Mouse (Mus musculus) large intestine, adult 2 months (tissue): ENCODE data around the gene Cdan1. TPM values are rescaled to one million over a fixed set of nuclear protein-coding genes. Genes with fewer than 3 reads are reported as not detected.

ENCODE experiments used
- DNase-seq: peaks from one replicate; pipeline ENCODE4 v3.0.0-alpha.2; 2012; ENCODE audit warnings: low read depth, low spot score
- WGBS: fragments of 180-500 bp; shearing (Covaris S2); methylation state at CpG from one replicate; pipeline ENCODE4 v1.1.7; 2018; 5-methylcytosine and 5-hydroxymethylcytosine counted together
- polyA plus RNA-seq: library from polyadenylated mRNA; depleted of rRNA; stranded (reverse); fragments of >200 nt; gene quantifications from 2 replicates; pipeline ENCODE4 v1.2.3, GENCODE M21; 2012; rRNA removed

Cdan1 gene
- polyA plus RNA-seq: 9.2 and 18.0 TPM in 2 replicates

DNA sequence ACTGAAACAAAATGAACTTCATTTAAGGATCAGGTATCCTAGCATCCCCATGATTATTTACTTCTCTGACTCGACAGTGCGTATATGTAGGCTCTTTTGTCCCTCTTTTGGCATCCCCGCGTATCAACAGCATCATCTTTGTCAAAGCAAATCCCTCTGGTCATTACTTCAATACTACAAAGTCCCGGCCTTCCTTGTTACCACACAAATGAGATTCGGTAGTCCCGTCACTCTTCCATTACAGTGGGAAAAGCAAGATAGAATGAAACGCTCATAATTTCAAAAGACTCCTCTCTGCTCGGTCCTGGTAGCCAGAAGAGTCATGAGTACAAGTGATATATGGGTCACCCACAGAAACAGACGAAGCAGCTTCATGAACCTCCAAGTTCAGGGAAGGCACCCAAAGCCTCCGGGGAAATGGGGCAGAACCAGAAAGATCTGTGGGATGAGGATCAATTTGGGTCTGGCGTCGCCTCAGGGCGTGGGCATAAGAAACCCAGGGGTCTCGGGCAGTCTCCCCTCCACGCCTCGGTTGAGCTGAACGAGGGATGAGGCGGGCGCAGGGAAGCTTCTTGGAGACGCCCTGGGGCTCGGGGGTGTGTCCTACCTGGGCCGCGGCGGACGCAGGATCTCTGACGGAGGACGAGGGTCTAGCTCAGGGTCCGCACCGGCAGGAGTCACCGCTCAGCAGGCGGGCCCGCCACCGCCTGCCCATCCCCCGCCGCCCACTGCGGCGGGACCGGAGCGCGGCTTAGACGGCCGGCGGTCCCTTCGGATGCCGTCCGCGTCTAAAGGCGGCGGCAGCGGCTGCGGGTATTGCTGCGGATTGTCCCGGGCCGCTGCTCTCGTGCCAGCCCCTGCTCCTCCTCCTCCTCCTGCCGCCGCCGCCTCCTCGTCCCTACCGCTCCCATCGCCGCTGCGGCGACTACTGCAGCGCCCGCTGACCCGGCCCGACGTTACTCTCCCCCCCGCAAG lies at the start of gene Cdan1:
Cdan1 (minus strand) TSS at position 680 of the 975 bp plus-strand sequence.
- no peak for DNase-seq
- WGBS: 1% methylated on average over 70 of the region's 71 CpGs

DNA sequence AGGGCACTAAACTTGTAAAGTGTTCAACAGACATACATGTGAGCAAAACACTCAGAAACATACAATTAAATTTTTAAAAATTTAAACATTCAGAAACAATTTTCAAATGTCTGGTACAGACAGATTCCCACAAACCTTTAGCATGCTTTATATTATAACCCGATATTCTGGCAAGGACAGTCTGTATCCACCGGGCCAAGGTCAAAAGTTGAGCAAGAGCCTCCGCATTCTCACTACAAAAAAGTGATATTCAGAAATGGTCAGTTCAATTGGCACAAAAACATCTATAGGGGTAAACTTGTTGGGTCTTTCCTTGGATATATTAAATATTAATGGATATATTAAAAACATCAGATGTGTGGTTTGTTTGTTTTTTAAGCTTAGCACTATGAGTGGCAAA lies 46.4 kb upstream of the Cdan1 start:
- WGBS: 96% methylated on average over 3 of the region's 3 CpGs
- no peak for DNase-seq

DNA sequence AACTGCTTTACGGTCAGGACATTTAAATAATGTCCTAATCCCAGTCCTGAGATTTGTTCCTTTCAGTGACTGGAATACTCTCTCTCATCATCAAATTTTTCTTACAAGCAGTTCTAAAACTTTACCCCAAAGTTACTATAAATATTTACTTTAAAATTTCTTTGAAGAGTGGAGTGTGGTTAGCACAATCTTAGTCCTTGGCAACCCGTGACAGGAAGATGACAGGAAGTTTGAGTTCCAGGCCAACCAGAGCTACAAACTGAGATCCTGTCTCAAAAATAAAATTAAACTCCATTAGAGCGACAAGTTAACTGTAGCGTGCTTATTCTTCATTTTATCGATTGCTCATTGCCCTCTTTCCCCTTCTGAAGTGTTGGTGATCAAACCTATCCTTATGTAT lies 37.7 kb upstream of the Cdan1 start:
- WGBS: 81% methylated on average over 5 of the region's 5 CpGs
- DNase-seq: no peak

DNA sequence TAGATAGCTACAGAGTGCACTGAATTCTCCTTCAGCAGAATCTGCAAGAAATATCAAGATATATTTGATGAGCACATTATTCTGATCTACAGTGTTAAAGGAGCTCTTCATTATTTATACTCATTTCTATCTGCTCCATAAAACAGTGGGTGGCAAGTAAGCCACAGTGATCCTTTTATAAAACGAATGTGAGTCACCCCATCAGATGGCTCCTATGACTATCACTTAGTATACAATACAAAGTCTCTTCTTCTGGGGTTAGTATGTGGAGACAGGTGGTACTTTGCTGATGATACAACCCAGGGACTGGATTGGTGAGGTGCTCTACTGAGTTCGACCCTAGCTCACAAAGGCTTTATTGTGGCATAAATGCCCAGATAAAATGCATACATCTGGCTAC lies 23.3 kb upstream of the Cdan1 start:
- 66% methylated on average over 2 of the region's 2 CpGs for WGBS
- DNase-seq: no peak

DNA sequence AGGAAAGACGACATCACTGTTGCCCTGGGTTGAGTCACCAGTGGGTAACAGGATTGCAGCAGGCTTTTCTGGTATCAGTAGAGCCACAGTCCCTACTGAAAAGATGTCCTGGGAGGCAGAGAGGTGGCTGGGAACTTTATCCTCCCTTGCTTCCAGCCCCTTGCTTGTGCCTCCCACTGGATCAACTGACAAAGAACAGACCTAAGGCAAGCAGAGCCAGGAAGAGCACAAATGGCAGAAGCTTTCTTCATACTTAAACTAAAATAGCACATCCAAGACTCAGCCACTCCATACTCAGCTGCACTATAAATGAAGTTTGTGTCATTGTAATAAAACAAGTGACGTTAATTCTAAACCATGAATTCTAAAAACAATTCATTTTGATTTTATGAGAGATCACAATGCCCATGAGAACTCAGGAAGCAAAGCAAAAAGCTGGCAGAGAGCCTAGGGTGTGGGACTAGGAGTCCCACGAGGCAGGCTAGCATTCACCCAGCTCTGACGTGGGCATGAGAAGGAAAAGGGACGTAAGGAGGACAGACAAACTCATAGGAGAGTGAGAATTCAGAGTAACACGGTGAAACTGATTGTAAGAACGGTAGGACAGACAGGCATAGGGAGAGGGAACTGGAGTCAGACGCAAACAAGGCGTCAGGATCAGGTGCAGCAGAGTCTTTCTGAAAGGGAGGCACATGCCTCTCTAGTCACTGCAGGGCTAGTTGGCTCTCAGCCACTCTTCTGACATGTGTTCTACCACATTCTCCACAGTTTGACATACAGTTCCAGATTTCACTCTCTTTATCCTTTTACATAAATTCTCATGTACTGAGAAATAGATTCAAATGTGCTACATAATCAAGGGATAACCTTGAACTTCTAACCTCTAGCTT lies 21.8 kb upstream of the Cdan1 start:
- peak; percentile 28 for DNase-seq
- WGBS: 58% methylated on average over 9 of the region's 9 CpGs

DNA sequence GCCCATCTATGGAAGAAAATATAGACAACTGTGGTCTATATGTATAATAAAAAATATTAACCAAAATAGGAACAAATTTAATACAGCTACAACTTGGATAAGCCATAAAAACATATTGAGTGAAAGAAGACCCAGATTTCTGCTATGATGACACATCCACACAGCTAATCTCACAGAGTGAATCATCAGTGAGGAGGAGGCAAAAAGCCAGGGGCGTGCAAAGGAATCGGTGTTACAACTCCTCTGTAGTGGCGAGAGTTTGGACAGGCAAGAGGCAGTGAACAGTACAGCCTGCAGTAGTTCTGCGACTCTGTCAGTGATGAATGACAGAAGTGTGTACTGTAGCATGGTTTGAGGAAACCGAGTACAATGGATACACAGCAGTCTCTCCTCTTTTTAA lies 17.4 kb upstream of the Cdan1 start:
- WGBS: 71% methylated on average over 5 of the region's 5 CpGs
- no peak for DNase-seq

DNA sequence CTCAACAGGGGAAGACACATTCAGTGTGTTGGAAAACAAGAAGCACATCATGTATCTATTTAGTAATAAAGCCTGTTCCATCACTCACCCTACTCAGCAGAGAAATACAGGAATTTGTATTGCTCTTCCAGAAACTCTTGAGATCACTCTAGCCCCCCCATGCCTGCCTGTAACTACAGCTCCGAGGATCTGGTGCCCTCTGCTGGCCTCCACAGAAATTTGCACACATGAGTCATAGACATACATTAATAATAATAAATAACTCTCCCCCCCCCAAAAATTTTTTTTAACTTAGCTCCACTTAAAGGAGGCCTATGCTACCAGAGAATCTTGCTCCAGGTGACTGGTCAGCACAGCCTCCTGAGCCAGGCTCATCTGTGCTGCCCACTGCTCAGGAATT lies 16.6 kb upstream of the Cdan1 start:
- DNase-seq: no peak
- 12% methylated on average over 1 of the region's 1 CpGs for WGBS

DNA sequence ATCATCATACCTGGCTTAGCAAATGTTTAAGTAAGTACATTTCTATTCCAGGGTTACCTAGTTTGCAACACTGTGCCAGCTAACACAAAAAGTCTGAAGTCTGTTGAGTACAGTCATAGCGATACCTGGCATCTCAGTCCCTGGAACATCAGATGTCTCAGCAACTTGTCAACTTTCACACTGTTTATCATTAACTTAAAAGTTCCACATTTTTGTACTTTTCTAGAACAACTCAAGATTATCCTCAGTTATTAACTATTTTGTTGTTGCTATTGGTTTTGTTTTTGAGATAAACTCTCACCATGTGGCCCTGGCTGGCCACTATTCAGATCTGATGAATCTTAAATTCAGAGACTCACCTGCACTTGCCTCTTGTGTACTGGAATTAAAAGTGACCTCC lies 13.5 kb upstream of the Cdan1 start:
- WGBS: 96% methylated on average over 1 of the region's 1 CpGs

DNA sequence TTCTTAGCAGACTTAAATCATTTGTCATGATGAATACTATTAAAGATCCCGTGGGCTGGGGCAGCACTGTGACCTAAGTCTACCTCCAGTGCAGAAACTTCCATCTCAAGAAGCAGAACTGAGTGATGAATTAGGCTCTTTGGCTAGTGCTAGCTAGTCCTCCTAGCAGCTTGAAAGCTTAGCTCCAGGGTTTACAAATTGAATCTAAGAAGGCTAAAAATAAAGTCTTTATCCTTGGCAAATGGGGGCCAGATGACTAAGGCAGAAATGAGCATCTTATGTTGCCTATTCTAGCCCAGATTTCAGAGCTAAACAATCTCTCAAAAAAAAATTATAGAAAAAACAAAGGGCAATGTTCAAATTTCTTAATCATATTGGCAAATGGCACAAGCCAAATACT lies 10.8 kb upstream of the Cdan1 start:
- no peak for DNase-seq
- WGBS: 61% methylated on average over 1 of the region's 1 CpGs

More for the DNA sequence above, 13.5 kb upstream of the Cdan1 start:
- no peak for DNase-seq

DNA sequence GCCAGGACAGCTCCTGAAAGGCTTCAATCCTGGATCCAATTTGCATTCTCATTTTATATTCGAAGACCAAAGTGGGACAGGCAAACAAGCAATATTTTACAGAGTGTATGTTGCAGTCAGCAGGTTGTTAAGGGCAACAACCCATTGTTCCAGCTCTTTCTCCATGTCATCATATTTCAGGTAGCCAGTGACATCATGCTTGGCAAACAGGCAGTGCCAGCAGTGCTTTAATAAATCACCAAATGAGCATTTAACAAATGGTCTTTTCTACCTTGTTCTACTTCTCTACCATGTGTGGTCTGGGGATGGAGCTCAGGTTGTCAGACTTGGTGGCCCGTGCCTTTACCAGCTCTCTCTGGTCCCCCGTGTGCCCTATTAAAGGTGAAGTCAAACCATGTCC lies 8.2 kb upstream of the Cdan1 start:
- no peak for DNase-seq
- 82% methylated on average over 3 of the region's 3 CpGs for WGBS

DNA sequence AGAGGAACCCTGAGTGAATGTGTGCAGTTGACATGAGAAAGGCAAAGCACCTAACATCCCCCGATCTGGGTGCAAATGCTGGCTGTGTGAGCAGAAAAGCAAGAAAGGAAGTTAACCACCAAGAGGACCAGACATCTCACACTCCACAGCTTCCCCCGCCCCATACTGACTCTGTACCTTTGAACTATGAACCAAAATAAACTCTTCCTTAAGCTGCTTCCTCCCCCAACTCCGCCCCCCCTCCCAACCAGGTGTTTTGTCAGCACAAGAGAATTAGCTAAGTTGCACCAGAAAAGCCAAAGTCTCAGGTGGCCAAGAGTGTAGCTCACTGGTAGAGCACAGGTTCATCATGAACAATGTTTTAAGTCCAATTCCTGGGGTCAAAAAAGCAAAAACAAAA lies 3.2 kb upstream of the Cdan1 start:
- DNase-seq: no peak
- WGBS: 47% methylated on average over 3 of the region's 3 CpGs

DNA sequence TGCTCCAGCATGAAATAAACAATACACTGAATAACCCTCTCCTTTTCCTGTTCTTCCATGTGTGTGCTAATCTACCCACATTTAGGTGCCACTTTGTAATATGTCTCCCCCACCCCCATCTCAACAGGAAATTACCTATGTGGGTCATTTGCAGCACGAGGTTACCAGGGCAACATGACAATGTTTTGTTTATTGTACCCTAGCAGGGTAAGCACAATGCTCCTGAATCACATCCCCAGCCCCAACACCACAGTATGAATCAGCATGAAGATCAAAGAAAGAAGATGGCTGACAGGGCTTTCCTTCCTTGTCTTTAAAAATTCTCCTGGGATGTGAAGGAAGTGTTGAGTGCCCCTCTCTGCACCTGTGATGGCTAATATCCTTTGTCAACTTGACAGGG lies 2.7 kb upstream of the Cdan1 start:
- 3% methylated on average over 1 of the region's 1 CpGs for WGBS
- no peak for DNase-seq

DNA sequence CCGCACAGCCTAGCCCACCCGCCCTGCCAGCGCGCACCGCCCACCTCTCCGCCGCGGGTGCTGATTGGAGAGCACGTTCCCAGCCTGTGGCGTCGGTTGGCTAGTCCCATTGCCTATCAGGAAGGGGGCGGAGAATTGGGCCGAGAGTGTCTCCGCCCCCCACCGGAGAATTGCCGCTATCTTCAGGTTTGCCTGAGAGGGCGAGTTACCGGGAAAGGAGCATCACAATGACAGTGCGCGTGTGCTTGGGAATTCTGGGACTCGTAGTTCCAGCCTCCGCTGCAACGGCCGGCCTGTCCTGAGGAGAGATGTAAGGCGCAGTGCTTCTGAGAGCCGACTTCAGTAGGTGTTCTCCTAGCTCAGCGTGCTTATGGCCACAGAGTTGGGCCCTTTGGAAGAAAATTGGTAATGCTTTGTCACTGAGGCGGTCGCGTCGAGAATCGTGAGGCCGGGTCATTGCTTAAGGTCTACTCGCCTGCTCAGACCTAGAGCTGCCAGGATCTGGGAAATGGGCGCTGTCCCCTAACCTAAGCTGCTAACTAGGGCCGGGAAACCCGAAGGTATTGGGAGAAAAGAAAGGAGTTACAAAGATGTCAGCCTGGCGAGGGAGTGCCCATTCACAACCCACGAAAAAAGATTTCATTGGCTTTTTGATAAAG lies 625 bp upstream of the Cdan1 start, which contains the start of gene Ttbk2:
Ttbk2 (minus strand) TSS at position 181 of the 659 bp plus-strand sequence.
- WGBS: 2% methylated on average over 39 of the region's 39 CpGs
- DNase-seq: peak; percentile 90

DNA sequence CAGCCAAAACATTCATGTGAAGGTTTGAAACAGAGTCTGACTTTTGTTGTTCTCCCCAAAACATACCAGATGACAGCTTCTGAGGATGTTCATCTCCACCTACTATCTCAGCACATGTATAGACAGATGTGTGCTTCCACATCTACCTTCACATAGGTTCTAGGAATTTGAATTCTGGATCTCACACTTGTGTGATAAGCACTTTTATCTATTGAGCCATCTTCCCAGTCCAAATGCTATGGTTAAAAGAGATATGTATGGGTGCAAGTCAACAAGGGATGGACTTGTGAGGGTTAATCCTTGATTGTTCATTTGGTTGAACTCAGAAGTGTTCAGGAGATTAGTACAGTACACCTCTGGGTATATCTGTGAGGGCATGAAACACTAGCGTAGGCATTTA lies 4.6 kb downstream of the Cdan1 start:
- no peak for DNase-seq
- WGBS: 100% methylated on average over 1 of the region's 1 CpGs

DNA sequence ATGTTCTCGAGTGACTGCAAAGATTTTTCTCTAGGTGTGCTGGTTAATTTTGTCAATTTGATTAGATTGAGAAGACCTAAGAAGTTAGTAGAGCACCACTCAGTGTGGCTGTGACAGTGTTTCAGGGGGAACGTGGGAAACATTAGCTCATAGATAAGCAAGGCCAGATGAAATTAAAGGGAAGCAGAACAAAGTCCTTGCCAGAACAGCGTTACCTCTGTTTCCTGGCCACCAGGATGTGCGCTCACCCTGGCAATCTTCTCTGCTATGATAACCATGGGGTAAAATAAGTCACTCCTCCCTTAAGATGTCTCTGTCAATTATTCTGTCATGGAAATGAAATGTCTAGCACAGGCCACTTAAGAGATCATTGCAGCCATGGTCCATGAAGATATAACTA lies 5.9 kb downstream of the Cdan1 start:
- 68% methylated on average over 4 of the region's 4 CpGs for WGBS
- DNase-seq: no peak

DNA sequence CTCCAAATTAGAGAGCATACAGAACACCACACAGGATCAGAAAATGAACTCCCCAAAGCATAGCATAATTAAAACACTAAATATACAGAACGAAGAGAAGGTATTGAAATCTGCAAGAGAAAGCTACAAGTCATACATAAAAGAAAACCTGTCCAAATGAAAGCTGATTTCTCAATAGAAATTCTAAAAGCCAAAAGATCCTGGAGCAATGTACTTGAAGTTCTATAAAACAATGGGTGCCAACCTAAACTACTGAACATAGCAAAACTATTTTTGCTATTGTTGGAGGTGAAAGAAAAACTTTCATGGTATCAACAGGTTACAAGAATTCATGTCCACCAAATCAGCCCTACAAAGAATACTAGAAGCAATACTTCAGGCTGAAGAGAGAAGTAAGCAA lies 8.7 kb downstream of the Cdan1 start:
- DNase-seq: no peak
- 94% methylated on average over 1 of the region's 1 CpGs for WGBS

DNA sequence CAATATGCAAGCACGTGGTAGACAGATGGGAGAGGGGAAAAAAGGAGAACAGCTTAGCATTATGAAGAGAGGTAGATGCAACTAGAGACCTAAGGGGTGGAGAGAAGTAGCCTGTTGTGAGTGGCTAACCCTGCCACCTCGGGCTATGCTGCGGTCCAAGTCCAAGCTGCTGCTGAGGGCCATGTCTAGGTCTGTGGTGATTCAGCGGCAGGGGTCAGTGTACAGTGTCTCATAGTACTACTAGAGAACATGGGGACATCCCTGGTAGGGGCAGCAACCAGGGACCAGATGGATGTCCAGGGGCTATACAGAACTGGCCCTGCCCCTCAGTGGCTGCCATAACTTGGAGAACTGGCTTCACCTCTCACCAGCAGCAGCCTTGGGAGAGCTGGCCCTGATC lies 14.8 kb downstream of the Cdan1 start:
- no peak for DNase-seq
- WGBS: 95% methylated on average over 4 of the region's 4 CpGs

DNA sequence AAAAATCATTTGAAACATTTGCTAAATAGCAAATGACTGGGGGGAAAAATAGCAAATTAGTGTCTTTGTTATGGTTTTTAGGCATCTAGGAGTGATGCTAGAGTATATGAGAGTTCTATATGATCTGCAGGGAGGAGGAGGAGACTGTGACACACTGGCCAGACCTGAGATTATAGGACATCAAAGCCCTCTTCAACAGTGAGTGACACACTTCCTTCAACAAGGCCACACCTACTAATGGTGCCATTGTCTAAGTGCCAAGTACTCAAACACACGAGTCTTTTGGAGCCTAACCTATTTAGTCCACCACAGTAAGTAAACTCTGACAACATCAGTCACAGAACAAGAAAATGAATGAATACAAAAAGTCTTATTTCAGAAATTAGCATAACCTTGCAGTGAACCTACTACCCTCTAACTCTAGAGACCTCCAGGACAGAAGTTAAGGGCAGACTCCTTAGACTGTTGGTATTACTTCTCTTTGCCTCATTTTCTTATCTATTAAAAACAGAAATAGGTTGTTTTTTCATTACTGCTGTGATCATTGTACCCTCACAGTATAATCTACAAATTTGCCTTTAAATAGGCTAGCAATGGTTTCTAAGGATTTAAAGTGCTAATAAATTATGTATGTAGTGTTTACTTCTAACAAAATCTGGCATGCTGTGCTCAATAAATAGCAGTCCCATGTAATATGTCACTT lies 22.8 kb downstream of the Cdan1 start:
- no peak for DNase-seq
- 7% methylated on average over 1 of the region's 1 CpGs for WGBS

DNA sequence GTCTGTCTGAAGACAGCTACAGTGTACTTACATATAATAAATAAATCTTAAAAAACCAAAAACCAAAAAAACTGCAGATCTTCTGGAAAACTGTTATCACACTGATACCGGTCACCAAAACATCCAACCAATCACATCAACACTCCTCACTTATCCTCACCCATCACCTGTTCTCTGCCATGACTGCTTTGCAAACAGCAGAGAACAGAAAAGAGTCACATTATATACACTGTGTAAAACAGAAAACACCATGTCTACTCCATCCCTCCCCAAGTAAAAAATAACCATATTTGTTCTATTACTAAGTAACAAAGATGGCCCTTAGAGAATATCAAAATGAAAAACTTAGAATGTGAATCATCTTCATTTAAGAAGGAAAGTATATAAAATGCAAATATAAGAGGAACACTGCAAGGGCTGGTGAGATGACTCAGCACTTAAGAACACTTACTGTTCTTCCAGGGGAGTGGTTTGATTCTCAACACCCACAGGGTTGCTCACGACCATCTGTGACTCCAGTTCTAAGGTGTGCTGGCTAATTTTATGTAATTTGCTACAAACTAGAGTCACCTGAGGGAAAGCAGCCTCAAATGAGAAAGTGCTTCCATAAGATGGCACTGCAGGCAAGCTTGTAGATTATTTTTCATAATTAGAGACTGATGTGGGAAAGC lies 79.5 kb downstream of the Cdan1 start:
- DNase-seq: no peak
- 69% methylated on average over 2 of the region's 2 CpGs for WGBS
